Mouse (Mus musculus): ENCODE data around the gene Arhgdig. TPM values are rescaled to one million over a fixed set of nuclear protein-coding genes. Genes with fewer than 3 reads are reported as not detected.

Arhgdig gene
- polyA plus RNA-seq, 1 experiment from 2014 or later, result 15.9 TPM

GRCm38 (mm10) chr17:26232863-26233262 lies 25.3 kb upstream of the Arhgdig start:
- no peaks in the 10 kb centered on the region for H3K4me1 ChIP-seq (ENCODE audit: insufficient read depth)
- H3K36me3 ChIP-seq (ENCODE audit: insufficient read depth), result no peaks in the 10 kb centered on the region
- no peak for ATAC-seq (ENCODE audit: insufficient read depth)
- no peak for DNase-seq
- H3K27me3 ChIP-seq (ENCODE audit: insufficient read depth, low read length), result no peaks in the 10 kb centered on the region
- H3K27ac ChIP-seq (ENCODE audit: low read depth), result no peak overlapping the region
- H3K9ac ChIP-seq, result no peak overlapping the region
- no peaks in the 10 kb centered on the region for H3K9me3 ChIP-seq (ENCODE audit: low read depth, low read length)
- no peak overlapping the region for H3K4me3 ChIP-seq (ENCODE audit: low read depth, low read length)
- H3K4me2 ChIP-seq, result no peak overlapping the region
- WGBS, result 68% methylated on average over 8 of the region's 8 CpGs
- TF ChIP-seq CTCF (IDR thresholded peaks at IDR 0.05; ENCODE audit: low read depth), result peak; percentile 34

- 88% methylated on average over 5 of the region's 5 CpGs for WGBS
- TF ChIP-seq CTCF (IDR thresholded peaks at IDR 0.05; ENCODE audit: low read depth), result no peak
- no peak overlapping the region for H3K4me2 ChIP-seq
- no peaks in the 10 kb centered on the region for H3K4me1 ChIP-seq (ENCODE audit: insufficient read depth)
- H3K36me3 ChIP-seq (ENCODE audit: insufficient read depth), result no peaks in the 10 kb centered on the region
- no peak overlapping the region for H3K9ac ChIP-seq
- no peak overlapping the region for H3K27ac ChIP-seq (ENCODE audit: low read depth)
- DNase-seq (no peak), ATAC-seq (ENCODE audit: insufficient read depth) (no peak)
- H3K27me3 ChIP-seq (ENCODE audit: insufficient read depth, low read length), result no peaks in the 10 kb centered on the region
- no peaks in the 10 kb centered on the region for H3K9me3 ChIP-seq (ENCODE audit: low read depth, low read length)
- H3K4me3 ChIP-seq (ENCODE audit: low read depth, low read length), result no peak overlapping the region
These were observed 23.6 kb upstream of the Arhgdig start for GRCm38 (mm10) chr17:26231156-26231555.

GRCm38 (mm10) chr17:26229776-26230175 lies 22.2 kb upstream of the Arhgdig start:
- no peak for DNase-seq
- Histone ChIP-seq H3K9me3 (ENCODE audit: low read depth, low read length) (no peaks in the 10 kb centered on the region), H3K27me3 (ENCODE audit: insufficient read depth, low read length) (no peaks in the 10 kb centered on the region), H3K27ac (ENCODE audit: low read depth) (no peak overlapping the region), H3K4me1 (ENCODE audit: insufficient read depth) (no peaks in the 10 kb centered on the region), H3K4me2 (no peak overlapping the region), H3K4me3 (ENCODE audit: low read depth, low read length) (no peak overlapping the region), H3K9ac (no peak overlapping the region), H3K36me3 (ENCODE audit: insufficient read depth) (no peaks in the 10 kb centered on the region)
- 91% methylated on average over 5 of the region's 5 CpGs for WGBS
- TF ChIP-seq CTCF (IDR thresholded peaks at IDR 0.05; ENCODE audit: low read depth), result no peak
- no peak for ATAC-seq (ENCODE audit: insufficient read depth)

- ATAC-seq (ENCODE audit: insufficient read depth) (peak; percentile 8; the same call in 1 of the 2 replicates), DNase-seq (peak; percentile 22)
- Histone ChIP-seq H3K27ac (ENCODE audit: low read depth) (peak overlapping the region; percentile 54; the same call in 1 of the 2 replicates), H3K27me3 (ENCODE audit: insufficient read depth, low read length) (no peaks in the 10 kb centered on the region), H3K9me3 (ENCODE audit: low read depth, low read length) (no peaks in the 10 kb centered on the region), H3K9ac (no peak overlapping the region), H3K4me3 (ENCODE audit: low read depth, low read length) (no peak overlapping the region), H3K36me3 (ENCODE audit: insufficient read depth) (no peaks in the 10 kb centered on the region), H3K4me2 (no peak overlapping the region), H3K4me1 (ENCODE audit: insufficient read depth) (no peaks in the 10 kb centered on the region)
- no peak for TF ChIP-seq CTCF (IDR thresholded peaks at IDR 0.05; ENCODE audit: low read depth)
- WGBS, result 53% methylated on average over 12 of the region's 12 CpGs
These were observed 17.6 kb upstream of the Arhgdig start for GRCm38 (mm10) chr17:26225150-26225549.

GRCm38 (mm10) chr17:26221508-26221907 lies 13.9 kb upstream of the Arhgdig start:
- no peak for TF ChIP-seq CTCF (IDR thresholded peaks at IDR 0.05; ENCODE audit: low read depth)
- no peak overlapping the region for H3K9ac ChIP-seq
- no peaks in the 10 kb centered on the region for H3K36me3 ChIP-seq (ENCODE audit: insufficient read depth)
- no peaks in the 10 kb centered on the region for H3K9me3 ChIP-seq (ENCODE audit: low read depth, low read length)
- ATAC-seq (ENCODE audit: insufficient read depth) (no peak), DNase-seq (no peak)
- WGBS, result 55% methylated on average over 2 of the region's 2 CpGs
- no peak overlapping the region for H3K4me3 ChIP-seq (ENCODE audit: low read depth, low read length)
- H3K27me3 ChIP-seq (ENCODE audit: insufficient read depth, low read length), result no peaks in the 10 kb centered on the region
- no peak overlapping the region for H3K4me2 ChIP-seq
- no peak overlapping the region for H3K27ac ChIP-seq (ENCODE audit: low read depth)
- no peaks in the 10 kb centered on the region for H3K4me1 ChIP-seq (ENCODE audit: insufficient read depth)

- H3K27ac ChIP-seq (ENCODE audit: low read depth), result no peak overlapping the region
- H3K27me3 ChIP-seq (ENCODE audit: insufficient read depth, low read length), result no peaks in the 10 kb centered on the region
- no peaks in the 10 kb centered on the region for H3K36me3 ChIP-seq (ENCODE audit: insufficient read depth)
- no peak overlapping the region for H3K4me2 ChIP-seq
- no peak overlapping the region for H3K4me3 ChIP-seq (ENCODE audit: low read depth, low read length)
- ATAC-seq (ENCODE audit: insufficient read depth) (no peak), DNase-seq (no peak)
- 80% methylated on average over 11 of the region's 11 CpGs for WGBS
- no peak overlapping the region for H3K9ac ChIP-seq
- H3K9me3 ChIP-seq (ENCODE audit: low read depth, low read length), result no peaks in the 10 kb centered on the region
- TF ChIP-seq CTCF (IDR thresholded peaks at IDR 0.05; ENCODE audit: low read depth), result no peak
- no peaks in the 10 kb centered on the region for H3K4me1 ChIP-seq (ENCODE audit: insufficient read depth)
These were observed 5.1 kb upstream of the Arhgdig start for GRCm38 (mm10) chr17:26212681-26213080.

- H3K9ac ChIP-seq, result no peak overlapping the region
- no peak overlapping the region for H3K4me2 ChIP-seq
- H3K4me3 ChIP-seq (ENCODE audit: low read depth, low read length), result no peak overlapping the region
- H3K9me3 ChIP-seq (ENCODE audit: low read depth, low read length), result no peaks in the 10 kb centered on the region
- no peaks in the 10 kb centered on the region for H3K36me3 ChIP-seq (ENCODE audit: insufficient read depth)
- no peaks in the 10 kb centered on the region for H3K27me3 ChIP-seq (ENCODE audit: insufficient read depth, low read length)
- 80% methylated on average over 7 of the region's 7 CpGs for WGBS
- H3K4me1 ChIP-seq (ENCODE audit: insufficient read depth), result no peaks in the 10 kb centered on the region
- H3K27ac ChIP-seq (ENCODE audit: low read depth), result no peak overlapping the region
- no peak for DNase-seq
- no peak; the same call in 1 of the 2 replicates for ATAC-seq (ENCODE audit: insufficient read depth)
- no peak for TF ChIP-seq CTCF (IDR thresholded peaks at IDR 0.05; ENCODE audit: low read depth)
These were observed 4.7 kb upstream of the Arhgdig start for GRCm38 (mm10) chr17:26212241-26212640.

GRCm38 (mm10) chr17:26206392-26206791 lies 1.2 kb downstream of the Arhgdig start:
- no peak for DNase-seq
- WGBS, result 48% methylated on average over 1 of the region's 1 CpGs

More at GRCm38 (mm10) chr17:26206392-26206791, 1.2 kb downstream of the Arhgdig start:
- H3K4me2 ChIP-seq, result no peak overlapping the region
- H3K4me3 ChIP-seq (ENCODE audit: low read depth, low read length), result no peak overlapping the region
- no peaks in the 10 kb centered on the region for H3K36me3 ChIP-seq (ENCODE audit: insufficient read depth)
- TF ChIP-seq CTCF (IDR thresholded peaks at IDR 0.05; ENCODE audit: low read depth), result no peak
- H3K9me3 ChIP-seq (ENCODE audit: low read depth, low read length), result no peaks in the 10 kb centered on the region
- H3K27ac ChIP-seq (ENCODE audit: low read depth), result no peak overlapping the region
- H3K9ac ChIP-seq, result no peak overlapping the region
- H3K27me3 ChIP-seq (ENCODE audit: insufficient read depth, low read length), result peaks cover 36% of the 10 kb centered on the region
- ATAC-seq (ENCODE audit: insufficient read depth), result no peak
- no peaks in the 10 kb centered on the region; the same call in 1 of the 2 replicates for H3K4me1 ChIP-seq (ENCODE audit: insufficient read depth)
